Mouse (Mus musculus): ENCODE measurements at regions not wholly inside any gene's neighbourhood (a gene's known extent, or its start where the extent isn't known, plus 50 kb on each side); places are given as distances from the start of the nearest gene placed in this dataset.

DNA sequence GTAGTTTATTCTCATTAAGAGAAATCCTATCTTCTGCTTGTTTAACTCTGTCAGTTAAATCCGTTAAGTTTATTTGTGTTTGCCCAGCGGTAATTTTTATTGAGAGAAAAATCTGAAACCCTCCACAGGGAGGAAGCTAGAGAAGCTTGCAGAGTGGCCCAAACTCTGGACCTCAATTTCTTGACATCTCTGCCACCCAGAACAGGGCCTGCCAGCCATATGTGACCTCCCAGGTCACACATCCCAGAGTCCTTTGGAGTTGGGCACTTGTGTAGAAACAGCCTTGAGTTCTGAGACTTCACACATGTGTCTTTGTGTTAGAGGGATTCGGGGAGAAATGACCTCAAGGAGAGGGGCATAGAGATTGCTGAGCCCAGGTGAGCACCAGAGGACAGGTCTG is 109.0 kb upstream of the Zfp618 start:
- no peak for TF ChIP-seq CTCF (IDR thresholded peaks at IDR 0.05; ENCODE audit: control insufficient read depth, insufficient read depth, low read length)
- no peak for TF ChIP-seq POLR2A (IDR thresholded peaks at IDR 0.05; ENCODE audit: borderline replicate concordance, control insufficient read depth, low read depth, low read length)

Data from bone marrow, adult 2 months (tissue).